Mouse (Mus musculus) kidney, postnatal 0 days (tissue): ENCODE measurements around the gene Setd1b. TPM values are rescaled to one million over a fixed set of nuclear protein-coding genes. Genes with fewer than 3 reads are reported as not detected.

ENCODE experiments used
- ATAC-seq: fragments of 200-750 bp; cut with Nextera tagmentation; replicated peaks from 2 replicates; pipeline ENCODE4 v1.8.0; 2017; ENCODE audit warnings: low read depth, moderate number of reproducible peaks, moderate TSS enrichment, moderate library complexity; ENCODE audit not compliant: low FRiP score
- DNase-seq: peaks from one replicate; pipeline ENCODE4 v3.0.0-alpha.2; 2016; ENCODE audit warnings: low spot score
- H3K27ac ChIP-seq: fragments of 300-500 bp; sonication (generic); 2 replicates; pipeline ENCODE4 v1.5.1; 2014; ENCODE audit warnings: mild to moderate bottlenecking
- H3K27me3 ChIP-seq: fragments of 300-500 bp; sonication (generic); 2 replicates; pipeline ENCODE4 v1.6.1; 2014; ENCODE audit warnings: low read length, mixed read lengths; ENCODE audit not compliant: insufficient read depth
- H3K36me3 ChIP-seq: fragments of 300-500 bp; sonication (generic); 2 replicates; pipeline ENCODE4 v1.6.1; 2014; ENCODE audit warnings: low read length, mixed read lengths; ENCODE audit not compliant: insufficient read depth
- H3K4me1 ChIP-seq: fragments of 300-500 bp; sonication (generic); replicated peaks from 2 replicates; pipeline ENCODE4 v1.6.1; 2014; ENCODE audit warnings: antibody characterized with exemption, low read length, mixed read lengths; ENCODE audit not compliant: insufficient read depth
- H3K4me2 ChIP-seq: fragments of 300-500 bp; sonication (generic); 2 replicates; pipeline ENCODE4 v1.6.1; 2014; ENCODE audit warnings: mild to moderate bottlenecking, low read length, moderate library complexity, mixed read lengths
- H3K4me3 ChIP-seq: fragments of 300-500 bp; sonication (generic); replicated peaks from 2 replicates; pipeline ENCODE4 v1.5.1; 2014; ENCODE audit warnings: low read depth, low read length
- H3K9ac ChIP-seq: fragments of 300-500 bp; sonication (generic); 2 replicates; pipeline ENCODE4 v1.6.1; 2014; ENCODE audit warnings: low read depth, low read length
- H3K9me3 ChIP-seq: fragments of 300-500 bp; sonication (generic); replicated peaks from 2 replicates; pipeline ENCODE4 v1.6.1; 2016; ENCODE audit warnings: low read length, inconsistent platforms, mixed read lengths
- CTCF ChIP-seq: IDR thresholded peaks from 2 replicates; pipeline ENCODE4 v1.5.1; 2016; ENCODE audit warnings: antibody characterized with exemption, low read depth, mild to moderate bottlenecking, moderate library complexity
- WGBS: fragments of 180-500 bp; shearing (Covaris S2); extraction: QIAGEN DNeasy Blood & Tissue Kit; methylation state at CpG from one replicate; pipeline ENCODE4 v1.1.7; 2014; 5-methylcytosine and 5-hydroxymethylcytosine counted together
- polyA plus RNA-seq: library from polyadenylated mRNA; unstranded; fragments of >200 nt; fragmentation: Nextera tagmentation; extraction: Ambion mirVana; gene quantifications from 2 replicates; pipeline ENCODE4 v1.2.1, GENCODE M21; 2015

The Setd1b gene
- polyA plus RNA-seq, 1 experiment from 2014 or later: 7.0 TPM

DNA sequence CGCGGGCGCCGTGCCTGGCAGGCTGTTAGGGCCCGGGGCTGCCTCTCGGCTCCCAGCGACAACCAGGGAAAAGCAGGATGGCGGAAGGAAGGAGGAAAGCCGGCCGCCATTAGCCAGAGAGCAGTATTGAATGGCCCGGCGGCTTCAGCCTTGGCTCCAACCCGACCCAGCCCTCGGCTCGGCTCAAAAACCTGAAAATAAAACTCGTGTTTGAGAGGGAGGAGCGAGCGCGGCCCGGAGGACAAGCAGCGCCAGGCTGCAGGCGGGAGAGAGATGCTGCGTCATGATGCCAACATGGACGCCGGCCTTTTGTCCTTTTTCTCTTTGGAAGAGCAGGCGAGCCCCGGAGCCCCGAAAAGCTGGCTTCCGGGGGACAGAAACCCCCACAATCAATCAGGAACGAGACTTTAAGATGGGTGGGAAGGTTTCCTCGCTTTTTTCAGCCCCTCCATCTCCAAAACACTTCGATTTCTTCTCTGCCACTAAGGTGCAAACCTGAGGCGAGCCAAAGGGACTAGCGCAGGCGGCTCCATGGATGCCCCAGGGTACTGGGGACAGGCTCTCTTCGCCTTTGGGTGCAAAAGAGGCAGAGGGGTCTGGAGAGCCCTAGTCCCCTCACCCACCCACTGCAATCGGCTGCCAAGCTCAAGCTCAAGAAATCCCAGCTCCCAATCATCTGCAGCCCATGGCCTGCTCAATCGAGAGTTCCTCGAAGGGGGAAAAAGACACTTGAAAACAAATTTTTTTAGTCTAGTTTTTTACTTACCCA is 2.9 kb upstream of the Setd1b start:
- peak overlapping the region; percentile 94 for H3K9ac ChIP-seq
- no peak for TF ChIP-seq CTCF
- peak overlapping the region; percentile 100 for H3K4me2 ChIP-seq
- H3K36me3 ChIP-seq: no peaks in the 10 kb centered on the region
- ATAC-seq: no peak
- no peaks in the 10 kb centered on the region for H3K27me3 ChIP-seq
- peak; percentile 92 for DNase-seq
- H3K4me1 ChIP-seq: peaks cover 43% of the 10 kb centered on the region
- no peaks in the 10 kb centered on the region for H3K9me3 ChIP-seq
- H3K27ac ChIP-seq: peak overlapping the region; percentile 100
- under 1% methylated on average over 39 of the region's 39 CpGs for WGBS
- H3K4me3 ChIP-seq: peak overlapping the region; percentile 87

DNA sequence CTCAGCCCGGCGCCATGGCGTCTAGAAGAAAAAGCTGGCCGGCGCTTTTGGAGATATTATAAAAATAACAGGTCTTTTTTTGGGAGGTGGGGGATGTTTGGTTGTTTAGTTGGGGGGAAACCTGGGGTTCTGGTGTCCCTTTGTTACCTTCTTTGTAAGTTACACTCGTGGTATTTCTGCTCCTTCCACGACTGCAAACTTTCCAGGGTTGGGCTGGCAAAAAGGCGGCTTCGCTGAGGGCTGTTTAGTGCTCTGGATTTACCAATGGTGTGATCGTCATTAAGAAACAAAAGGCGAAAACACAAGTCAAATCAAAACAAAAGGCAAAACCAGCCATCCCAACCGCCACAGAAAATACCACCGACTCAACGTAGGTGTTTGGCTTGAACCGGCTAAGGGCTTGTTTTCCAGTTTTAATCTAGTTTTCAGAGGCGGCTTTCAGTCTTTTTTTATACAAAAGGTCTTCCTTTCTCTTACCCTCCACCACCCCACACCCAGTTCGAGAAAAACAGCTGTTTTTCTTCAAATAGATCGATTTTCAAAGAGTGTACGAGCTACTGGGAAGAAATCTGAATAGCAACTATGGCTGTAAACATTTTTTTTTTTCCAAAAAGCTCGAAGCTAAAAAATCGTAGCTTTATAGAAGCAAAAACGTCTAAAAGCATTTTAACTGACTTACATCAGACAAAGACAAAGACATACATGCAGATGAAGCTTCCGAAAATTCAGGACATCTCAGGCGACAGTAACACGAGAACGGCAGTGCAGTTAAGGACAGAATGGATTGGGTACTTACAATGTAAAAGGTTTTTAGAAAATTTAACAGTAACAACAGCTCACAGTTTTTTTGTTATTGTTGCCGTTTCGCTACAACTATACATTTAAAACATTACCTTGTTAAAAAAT is 2.0 kb upstream of the Setd1b start:
- no peak for TF ChIP-seq CTCF
- H3K36me3 ChIP-seq: no peaks in the 10 kb centered on the region
- no peaks in the 10 kb centered on the region for H3K9me3 ChIP-seq
- peak overlapping the region; percentile 94 for H3K9ac ChIP-seq
- H3K4me1 ChIP-seq: peaks cover 43% of the 10 kb centered on the region
- no peak for ATAC-seq
- peak overlapping the region; percentile 100 for H3K4me2 ChIP-seq
- no peak for DNase-seq
- H3K27ac ChIP-seq: peak overlapping the region; percentile 100
- no peaks in the 10 kb centered on the region for H3K27me3 ChIP-seq
- WGBS: under 1% methylated on average over 28 of the region's 28 CpGs
- H3K4me3 ChIP-seq: peak overlapping the region; percentile 87

DNA sequence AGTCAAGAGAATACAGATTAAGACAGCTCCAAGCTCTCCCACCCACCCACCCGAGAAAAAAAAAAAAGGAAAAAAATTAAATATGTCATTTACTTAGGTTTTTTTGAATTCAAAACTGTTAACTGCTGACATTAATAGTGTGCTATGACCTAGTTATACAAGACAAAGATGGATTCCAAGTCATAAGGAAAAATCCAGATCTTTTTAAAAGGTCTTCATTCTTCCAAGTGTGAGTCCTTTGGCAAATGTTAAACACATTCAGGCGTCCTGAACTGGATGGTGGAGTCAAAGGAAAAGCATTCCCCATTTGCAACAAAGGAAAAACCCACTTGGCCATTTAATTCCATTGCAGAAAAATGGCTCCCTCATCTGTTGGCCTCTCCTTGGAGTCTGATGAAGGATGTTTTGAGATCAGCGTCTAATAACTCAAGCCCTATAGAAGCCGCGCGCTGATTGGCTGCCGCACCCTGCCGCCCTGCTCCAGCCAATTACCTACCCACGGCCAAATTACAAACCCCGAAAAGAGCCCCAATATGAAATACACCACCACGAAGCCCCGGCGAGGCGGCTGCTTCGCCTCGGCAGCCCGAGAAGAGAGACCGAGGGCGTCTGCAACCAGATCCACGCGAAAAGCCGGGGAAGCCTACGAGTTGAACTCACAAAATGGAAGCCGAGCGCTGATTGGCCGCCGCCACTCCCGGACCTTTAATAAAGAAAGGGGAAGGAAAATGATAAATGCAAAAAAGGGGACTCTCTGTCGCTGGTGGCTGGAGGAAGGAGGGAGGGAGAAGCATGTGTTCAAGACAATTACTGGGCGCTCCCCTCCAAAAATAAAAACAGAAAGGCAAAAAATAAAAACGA is 1.1 kb upstream of the Setd1b start:
- peak; percentile 30 for ATAC-seq

DNA sequence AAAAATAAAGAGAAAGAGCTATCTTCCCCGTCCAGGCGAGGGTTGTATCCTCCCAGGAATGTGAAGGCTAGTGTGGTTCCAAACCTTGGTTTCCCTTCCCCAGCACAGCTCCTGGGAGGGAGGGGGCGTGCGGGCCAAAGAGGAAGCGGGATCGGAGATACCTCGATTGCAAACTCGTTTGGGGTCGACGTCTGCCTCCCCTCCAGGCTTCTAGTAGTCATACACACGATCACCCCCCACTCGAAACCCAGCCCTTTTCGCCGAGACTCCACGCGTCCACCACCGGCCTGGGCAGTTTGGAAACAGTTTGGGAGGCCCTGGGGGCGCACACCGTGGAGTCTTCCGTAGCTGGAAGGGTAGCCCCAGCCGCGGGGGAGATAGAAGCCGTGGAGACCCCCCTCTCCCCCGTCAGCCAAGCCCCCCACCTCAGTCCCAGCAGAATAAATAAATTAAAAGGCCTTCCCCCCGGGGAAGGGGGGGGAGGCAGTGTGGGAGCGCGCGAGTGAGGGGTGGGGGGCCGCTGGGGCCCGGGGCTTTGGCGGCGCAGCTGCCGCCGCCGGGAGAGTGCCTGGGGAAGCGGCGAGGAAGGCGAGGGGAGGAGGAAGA is 335 bp upstream of the Setd1b start:
- no peak for TF ChIP-seq CTCF
- Histone ChIP-seq H3K9me3 (no peaks in the 10 kb centered on the region), H3K27me3 (no peaks in the 10 kb centered on the region), H3K36me3 (peaks cover 5% of the 10 kb centered on the region), H3K4me3 (peak overlapping the region; percentile 87), H3K4me2 (peak overlapping the region; percentile 100), H3K27ac (peak overlapping the region; percentile 100), H3K9ac (peak overlapping the region; percentile 98), H3K4me1 (peaks cover 34% of the 10 kb centered on the region)
- DNase-seq (peak; percentile 75), ATAC-seq (no peak)
- under 1% methylated on average over 32 of the region's 38 CpGs for WGBS

More for the DNA sequence above, 1.1 kb upstream of the Setd1b start:
- Histone ChIP-seq H3K4me3 (peak overlapping the region; percentile 87), H3K36me3 (no peaks in the 10 kb centered on the region), H3K4me2 (peak overlapping the region; percentile 100), H3K27me3 (no peaks in the 10 kb centered on the region), H3K4me1 (peaks cover 41% of the 10 kb centered on the region), H3K9me3 (no peaks in the 10 kb centered on the region), H3K9ac (peak overlapping the region; percentile 98), H3K27ac (peak overlapping the region; percentile 100)
- under 1% methylated on average over 31 of the region's 31 CpGs for WGBS
- peak; percentile 98 for DNase-seq
- no peak; the same call in 1 of the 2 replicates for TF ChIP-seq CTCF

DNA sequence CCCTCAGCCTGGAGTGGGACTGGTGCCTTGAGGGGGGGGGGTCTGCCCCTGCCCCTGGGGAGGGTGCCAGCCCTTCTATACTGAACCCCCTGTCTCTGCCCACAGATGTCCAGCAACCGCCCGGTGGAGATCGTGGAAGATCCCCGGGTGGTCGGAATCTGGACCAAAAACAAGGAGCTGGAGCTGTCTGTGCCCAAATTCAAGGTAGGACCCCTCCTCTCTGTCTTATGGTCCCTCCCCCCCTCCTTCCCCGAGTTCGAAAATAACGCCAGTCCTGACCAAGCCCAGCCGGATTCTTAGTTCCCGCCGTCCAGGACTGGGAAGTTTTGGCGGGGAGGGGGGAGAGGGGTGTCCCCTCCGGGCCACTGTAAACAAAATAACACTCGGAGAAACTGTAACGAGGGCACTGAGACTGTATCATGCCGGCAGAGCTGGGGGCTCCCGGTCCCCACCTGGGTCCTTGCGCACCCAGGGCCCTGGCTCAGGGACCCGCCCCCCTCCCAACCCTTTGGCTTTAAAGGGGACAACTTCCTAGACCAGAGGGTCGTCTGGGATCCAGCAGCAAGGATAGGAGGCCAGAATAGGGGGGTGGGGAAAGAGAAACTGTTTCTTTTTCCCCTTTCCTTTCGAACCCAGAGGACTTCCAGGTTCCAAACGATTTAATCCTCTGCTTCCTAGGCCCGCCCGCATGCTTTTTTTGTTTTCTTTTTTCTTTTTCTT is 1.4 kb downstream of the Setd1b start:
- Histone ChIP-seq H3K27me3 (no peaks in the 10 kb centered on the region), H3K4me1 (peaks cover 19% of the 10 kb centered on the region), H3K9me3 (no peaks in the 10 kb centered on the region), H3K27ac (peak overlapping the region; percentile 100), H3K4me2 (peak overlapping the region; percentile 100), H3K4me3 (peak overlapping the region; percentile 87), H3K36me3 (peaks cover 22% of the 10 kb centered on the region), H3K9ac (peak overlapping the region; percentile 98)
- 1% methylated on average over 19 of the region's 24 CpGs for WGBS
- no peak for TF ChIP-seq CTCF
- DNase-seq: peak; percentile 87
- ATAC-seq: no peak
